Mouse (Mus musculus) hindbrain, embryonic 11.5 days (tissue): Measurements from ENCODE around the gene Acbd4. TPM values are rescaled to one million over a fixed set of nuclear protein-coding genes. Genes with fewer than 3 reads are reported as not detected.

Source experiments
- ATAC-seq: fragments of 200-750 bp; cut with Nextera tagmentation; 2 replicates; pipeline ENCODE4 v1.8.0; 2017; ENCODE audit warnings: mild to moderate bottlenecking, moderate TSS enrichment, moderate library complexity; ENCODE audit not compliant: low FRiP score
- DNase-seq: peaks from one replicate; pipeline ENCODE4 v3.0.0-alpha.2; 2015; ENCODE audit warnings: low spot score
- H3K27ac ChIP-seq: fragments of 300-500 bp; sonication (generic); 2 replicates; pipeline ENCODE4 v1.5.1; 2014; ENCODE audit warnings: mild to moderate bottlenecking, low read depth, low read length
- H3K27me3 ChIP-seq: fragments of 300-500 bp; sonication (generic); 2 replicates; pipeline ENCODE4 v1.6.1; 2014; ENCODE audit warnings: mild to moderate bottlenecking, low read length, moderate library complexity, mixed read lengths; ENCODE audit not compliant: control insufficient read depth, insufficient read depth
- H3K36me3 ChIP-seq: fragments of 300-500 bp; sonication (generic); 2 replicates; pipeline ENCODE4 v1.6.1; 2014; ENCODE audit warnings: mild to moderate bottlenecking, low read length, moderate library complexity, mixed read lengths; ENCODE audit not compliant: control insufficient read depth, insufficient read depth
- H3K4me1 ChIP-seq: fragments of 300-500 bp; sonication (generic); replicated peaks from 2 replicates; pipeline ENCODE4 v1.6.1; 2014; ENCODE audit warnings: low read length, mixed read lengths; ENCODE audit not compliant: control insufficient read depth, insufficient read depth
- H3K4me2 ChIP-seq: fragments of 300-500 bp; sonication (generic); replicated peaks from 2 replicates; pipeline ENCODE4 v1.6.1; 2014; ENCODE audit warnings: mild to moderate bottlenecking, low read depth, low read length
- H3K4me3 ChIP-seq: fragments of 300-500 bp; sonication (generic); 2 replicates; pipeline ENCODE4 v1.5.1; 2014; ENCODE audit warnings: low read depth, low read length
- H3K9ac ChIP-seq: fragments of 300-500 bp; sonication (generic); 2 replicates; pipeline ENCODE4 v1.6.1; 2014; ENCODE audit warnings: low read depth, low read length
- H3K9me3 ChIP-seq: fragments of 300-500 bp; sonication (generic); 2 replicates; pipeline ENCODE4 v1.6.1; 2016; ENCODE audit warnings: low read length; ENCODE audit not compliant: control insufficient read depth
- WGBS: fragments of 180-500 bp; shearing (Covaris S2); extraction: QIAGEN DNeasy Blood & Tissue Kit; methylation state at CpG from one replicate; pipeline ENCODE4 v1.1.7; 2014; 5-methylcytosine and 5-hydroxymethylcytosine counted together
- polyA plus RNA-seq: library from polyadenylated mRNA; unstranded; fragments of >200 nt; fragmentation: Nextera tagmentation; extraction: Ambion mirVana; gene quantifications from 2 replicates; pipeline ENCODE4 v1.2.1, GENCODE M21; 2014

Gene Acbd4
- polyA plus RNA-seq, 1 experiment from 2014 or later, result 6.2 TPM

DNA sequence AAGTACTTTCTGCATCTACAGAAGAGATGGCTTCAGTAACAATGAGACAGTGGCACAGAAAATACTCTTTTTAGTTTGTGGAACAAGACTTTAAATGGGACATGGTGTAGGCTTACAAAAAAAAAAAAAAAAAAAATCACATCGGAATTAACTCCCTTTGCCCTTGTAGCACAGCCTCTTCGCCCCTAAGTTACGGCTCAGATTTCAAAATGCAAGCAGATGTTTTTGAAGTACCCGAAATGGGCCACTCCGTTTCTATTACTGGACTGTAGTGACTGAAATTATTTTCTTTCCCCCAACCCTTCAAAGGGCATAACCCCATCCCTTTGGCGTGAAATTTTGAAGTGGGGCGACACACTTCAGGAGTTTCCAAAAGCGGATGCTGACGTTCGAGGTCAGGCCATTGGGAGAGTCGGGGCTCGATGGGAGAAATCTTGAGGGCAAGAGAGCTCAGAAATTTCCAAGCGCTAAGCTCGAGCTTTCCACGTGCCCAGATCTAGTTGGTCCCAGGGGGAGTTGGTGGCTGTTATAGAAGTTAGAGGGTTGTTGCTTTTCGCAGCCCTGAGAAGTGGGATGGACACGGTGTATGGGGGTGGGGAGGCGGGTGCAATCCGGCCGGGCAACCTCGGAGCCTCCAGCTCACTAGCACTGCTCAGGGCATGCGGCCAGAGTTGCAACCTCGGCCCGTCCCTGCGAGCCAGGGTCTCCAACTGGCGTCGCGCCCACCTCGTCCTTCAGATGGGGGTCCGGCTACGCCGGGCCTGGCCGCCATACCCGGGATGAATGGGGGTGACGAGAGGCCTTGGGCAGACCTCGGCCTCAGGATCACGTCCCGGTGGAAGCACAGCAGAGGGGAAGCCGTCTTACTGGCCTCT lies 30.5 kb downstream of the Acbd4 start, which contains the start of gene Hexim2:
Gene Hexim2, plus strand, starts transcription at position 729 of the 875 bp plus-strand sequence.
- peak within 1 kb of the TSS; percentile 91 for H3K4me3 ChIP-seq
- ATAC-seq (peak; percentile 73), DNase-seq (peak; percentile 76)
- H3K9ac ChIP-seq, result peak within 1 kb of the TSS; percentile 100
- H3K4me2 ChIP-seq, result peak within 1 kb of the TSS; percentile 75
- under 1% methylated on average over 39 of the region's 39 CpGs for WGBS
- peak within 1 kb of the TSS; percentile 97 for H3K27ac ChIP-seq
- H3K4me1 ChIP-seq, result no peaks in the 10 kb centered on the region; the same call in 1 of the 2 replicates
- no peaks in the 10 kb centered on the region for H3K9me3 ChIP-seq
- H3K27me3 ChIP-seq, result no peaks in the 10 kb centered on the region
- no peaks in the 10 kb centered on the region for H3K36me3 ChIP-seq

DNA sequence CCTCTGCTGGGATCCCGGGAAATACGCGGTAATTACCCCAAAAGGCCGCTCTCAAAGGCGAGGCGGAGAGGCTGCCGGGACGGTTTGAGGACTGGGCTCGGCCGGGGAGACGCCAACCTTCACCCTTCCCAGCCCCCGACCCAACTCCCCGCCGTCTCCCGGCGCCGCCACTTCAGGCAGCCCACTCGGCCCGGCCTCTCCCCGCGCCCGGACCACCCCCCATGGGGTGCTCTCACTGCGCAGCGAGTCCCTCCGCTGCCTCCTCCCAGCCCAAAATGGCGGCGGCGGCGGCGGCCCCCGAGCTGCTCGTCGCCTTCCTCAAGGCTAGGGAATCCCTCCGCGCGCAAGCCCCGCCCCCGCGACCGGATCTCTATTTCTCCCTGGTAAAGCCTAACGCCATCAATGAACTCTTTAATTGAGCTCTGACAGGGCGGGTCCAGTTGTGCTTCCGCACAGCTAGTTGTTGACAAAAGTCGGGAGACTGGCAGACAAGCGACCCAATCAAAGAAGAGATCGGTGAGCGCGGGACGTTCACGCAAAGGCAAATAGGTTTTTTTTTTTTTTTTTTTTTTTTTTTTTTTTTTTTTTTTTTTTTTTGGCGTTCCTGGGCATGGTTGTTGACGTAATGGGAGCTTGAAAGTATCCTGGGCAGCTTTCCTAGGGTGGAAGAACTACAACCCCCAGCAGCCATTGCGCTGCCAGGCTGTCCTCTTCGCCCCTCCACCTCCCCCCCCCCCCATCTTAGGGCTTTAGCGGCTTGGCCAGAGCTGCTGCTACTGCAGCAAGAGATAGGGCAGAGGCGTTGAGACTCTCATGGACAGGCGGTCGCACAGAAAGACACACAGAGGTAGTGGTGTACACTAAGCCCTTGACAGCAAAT lies 31.3 kb downstream of the Acbd4 start:
- H3K9me3 ChIP-seq, result no peaks in the 10 kb centered on the region
- DNase-seq, result peak; percentile 99
- no peaks in the 10 kb centered on the region; the same call in 1 of the 2 replicates for H3K4me1 ChIP-seq
- peak overlapping the region; percentile 75 for H3K4me2 ChIP-seq
- peak; percentile 91 for ATAC-seq
- WGBS, result under 1% methylated on average over 50 of the region's 58 CpGs
- H3K27me3 ChIP-seq, result no peaks in the 10 kb centered on the region
- H3K27ac ChIP-seq, result peak overlapping the region; percentile 97
- peak overlapping the region; percentile 91 for H3K4me3 ChIP-seq
- H3K9ac ChIP-seq, result peak overlapping the region; percentile 100
- no peaks in the 10 kb centered on the region for H3K36me3 ChIP-seq

DNA sequence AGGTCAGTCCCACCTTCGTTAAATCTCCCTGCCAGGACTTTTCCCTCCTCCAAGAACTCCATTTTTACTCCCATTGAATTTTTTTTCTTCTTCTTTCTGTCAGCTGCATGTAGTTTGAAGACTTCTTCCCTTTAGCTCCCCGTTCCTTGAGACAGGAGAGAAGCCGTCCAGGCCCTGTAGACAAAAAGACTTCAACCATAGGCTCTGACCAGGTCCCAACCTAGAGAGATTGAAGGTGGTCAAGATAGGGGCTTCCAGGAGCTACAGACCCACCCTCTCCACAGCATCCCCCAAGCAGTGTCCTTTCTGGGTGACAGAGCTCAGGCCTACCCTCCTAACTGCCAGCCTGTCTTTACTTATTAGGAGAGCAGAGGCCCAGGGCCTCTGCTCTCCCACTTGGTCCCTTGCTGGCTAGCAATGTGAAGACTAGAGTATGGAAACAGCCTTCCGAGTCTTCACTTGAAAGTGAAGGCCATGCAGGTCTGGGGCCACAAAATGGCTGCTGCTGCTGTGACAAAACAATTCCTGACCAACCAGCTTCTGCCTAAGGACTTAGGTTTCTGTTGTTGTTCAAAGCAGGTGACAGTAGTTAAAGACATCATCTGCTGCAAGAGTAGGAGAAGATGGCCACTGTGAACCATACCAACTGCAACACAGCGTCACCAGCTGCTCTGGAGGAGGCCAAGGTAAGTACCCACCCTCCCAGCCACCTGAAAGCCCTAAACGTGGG lies 32.1 kb downstream of the Acbd4 start:
- Histone ChIP-seq H3K9me3 (no peaks in the 10 kb centered on the region), H3K4me3 (peak overlapping the region; percentile 25), H3K27me3 (no peaks in the 10 kb centered on the region), H3K36me3 (no peaks in the 10 kb centered on the region), H3K27ac (peak overlapping the region; percentile 42; the same call in 1 of the 2 replicates), H3K9ac (peak overlapping the region; percentile 58), H3K4me2 (peak overlapping the region; percentile 40), H3K4me1 (no peaks in the 10 kb centered on the region; the same call in 1 of the 2 replicates)
- 61% methylated on average over 6 of the region's 6 CpGs for WGBS
- no peak for DNase-seq
- ATAC-seq, result peak; percentile 29; the same call in 1 of the 2 replicates

DNA sequence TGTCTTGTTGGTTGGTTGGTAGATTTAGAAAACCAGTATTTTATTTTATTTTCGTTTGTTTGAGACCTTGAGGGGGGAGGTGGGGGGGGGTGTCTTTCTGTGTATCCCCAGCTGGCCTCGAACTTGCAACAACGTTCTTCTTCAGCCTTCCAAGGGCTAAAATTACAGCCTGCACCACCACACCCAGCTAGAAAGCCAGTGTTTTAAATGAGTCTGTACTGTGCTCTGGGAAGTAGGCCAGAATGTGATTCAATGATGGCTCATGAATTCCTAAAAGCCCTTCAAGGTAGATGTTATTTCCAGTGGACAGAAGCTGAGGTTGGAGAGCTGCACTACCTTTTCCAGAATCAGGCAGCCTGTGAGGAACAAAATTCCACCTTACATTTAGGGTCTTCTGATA lies 32.7 kb downstream of the Acbd4 start:
- H3K36me3 ChIP-seq, result 0 out of 2 replicates have a peak, but pooled peaks cover 2% of the 10 kb centered on the region
- H3K4me1 ChIP-seq, result no peaks in the 10 kb centered on the region; the same call in 1 of the 2 replicates
- H3K4me2 ChIP-seq, result no peak overlapping the region
- DNase-seq (no peak), ATAC-seq (no peak)
- H3K9me3 ChIP-seq, result no peaks in the 10 kb centered on the region
- H3K27ac ChIP-seq, result no peak overlapping the region
- H3K27me3 ChIP-seq, result no peaks in the 10 kb centered on the region
- H3K4me3 ChIP-seq, result no peak overlapping the region
- H3K9ac ChIP-seq, result no peak overlapping the region
- WGBS, result 82% methylated on average over 3 of the region's 3 CpGs

DNA sequence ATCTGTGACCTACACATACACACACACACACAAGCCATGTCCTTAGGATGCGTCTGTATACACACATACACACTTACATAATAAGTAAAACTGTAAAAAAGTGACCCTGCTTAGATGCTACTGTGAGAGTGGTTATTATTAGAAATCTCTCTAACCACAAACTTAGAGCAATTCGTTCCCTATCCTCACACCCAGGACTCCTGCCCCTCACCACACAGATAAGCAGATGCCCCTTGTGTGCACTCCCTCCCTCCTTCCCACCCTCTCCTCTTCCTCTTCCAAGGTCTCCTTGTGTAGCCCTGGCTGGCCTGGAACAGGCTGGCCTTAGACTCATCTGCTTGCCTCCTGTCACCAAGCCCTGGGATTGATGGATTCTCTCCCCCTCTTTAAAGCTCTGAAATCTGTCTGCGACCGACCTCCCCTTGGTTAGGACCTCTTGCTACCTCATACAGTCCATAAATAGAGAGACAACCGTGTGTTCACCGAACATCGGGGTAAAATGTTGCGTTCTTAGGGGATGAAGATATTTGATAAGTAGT lies 34.6 kb downstream of the Acbd4 start:
- Histone ChIP-seq H3K27ac (no peak overlapping the region), H3K4me3 (no peak overlapping the region), H3K36me3 (0 out of 2 replicates have a peak, but pooled peaks cover 2% of the 10 kb centered on the region), H3K27me3 (no peaks in the 10 kb centered on the region), H3K4me2 (no peak overlapping the region), H3K9ac (no peak overlapping the region), H3K9me3 (no peaks in the 10 kb centered on the region), H3K4me1 (no peaks in the 10 kb centered on the region; the same call in 1 of the 2 replicates)
- ATAC-seq (no peak), DNase-seq (no peak)
- WGBS, result 85% methylated on average over 8 of the region's 8 CpGs

DNA sequence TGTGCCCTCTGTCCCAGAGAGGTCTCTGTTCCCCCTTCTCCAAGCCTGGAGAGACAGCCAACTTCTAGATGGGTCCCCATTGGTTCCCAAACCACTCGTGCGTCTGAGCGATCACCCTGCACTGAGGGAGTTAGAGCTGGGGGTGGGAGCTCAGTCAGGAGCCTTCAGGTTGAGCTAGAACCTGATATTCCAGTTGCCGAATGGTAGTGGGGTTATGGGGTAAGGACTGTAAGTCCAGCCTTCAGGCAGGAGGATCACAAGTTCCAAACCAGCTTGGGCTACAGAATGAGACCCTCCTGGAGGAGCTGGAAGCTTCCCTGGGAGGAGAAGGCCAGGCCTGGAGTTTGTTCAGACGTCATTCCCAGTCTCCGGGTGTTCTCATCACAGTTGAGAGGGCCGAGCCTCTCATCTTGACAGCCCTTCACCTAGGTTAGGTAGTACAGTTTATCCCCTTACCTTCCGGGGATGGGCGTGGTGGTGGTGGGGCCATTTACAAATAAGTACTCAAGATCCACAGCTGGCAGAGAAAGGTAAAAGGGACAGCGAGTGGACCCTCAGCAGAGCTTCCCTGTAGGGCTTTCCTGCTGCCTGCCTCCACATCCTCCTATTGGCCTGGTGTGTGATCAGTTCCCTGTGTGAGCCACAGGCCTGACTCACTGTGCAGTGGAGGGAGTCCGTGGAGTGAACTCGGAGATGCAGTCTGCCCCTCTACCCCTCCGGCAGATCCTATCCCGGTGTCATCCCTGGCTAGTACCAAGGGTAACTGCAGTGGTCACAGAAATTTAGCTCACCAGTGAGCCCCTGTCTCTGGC lies 38.7 kb downstream of the Acbd4 start:
- DNase-seq, result no peak
- Histone ChIP-seq H3K36me3 (0 out of 2 replicates have a peak, but pooled peaks cover 2% of the 10 kb centered on the region), H3K4me1 (no peaks in the 10 kb centered on the region; the same call in 1 of the 2 replicates), H3K4me2 (no peak overlapping the region), H3K9ac (no peak overlapping the region), H3K4me3 (no peak overlapping the region), H3K27me3 (no peaks in the 10 kb centered on the region), H3K9me3 (no peaks in the 10 kb centered on the region), H3K27ac (no peak overlapping the region)
- no peak for ATAC-seq
- 82% methylated on average over 14 of the region's 14 CpGs for WGBS

DNA sequence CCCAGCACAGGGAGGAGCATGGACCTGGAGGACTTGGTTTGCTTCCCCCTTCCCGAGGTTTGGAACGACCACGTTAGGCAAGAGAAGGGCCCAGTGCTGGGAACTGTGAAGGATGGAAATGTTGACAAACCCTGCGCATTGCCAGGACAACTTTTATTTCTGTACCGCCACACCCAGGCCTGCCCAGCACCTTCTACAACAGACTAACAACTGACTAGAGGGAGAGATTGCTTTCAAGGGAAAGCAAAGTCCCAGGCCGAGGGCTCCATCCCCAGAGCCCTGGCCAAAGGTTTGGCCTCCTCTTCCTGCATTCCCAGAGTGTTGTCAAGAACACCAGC lies 39.2 kb downstream of the Acbd4 start:
- 56% methylated on average over 6 of the region's 6 CpGs for WGBS
- no peak overlapping the region for H3K9ac ChIP-seq
- no peaks in the 10 kb centered on the region for H3K27me3 ChIP-seq
- no peak overlapping the region for H3K4me2 ChIP-seq
- 0 out of 2 replicates have a peak, but pooled peaks cover 2% of the 10 kb centered on the region for H3K36me3 ChIP-seq
- ATAC-seq (no peak), DNase-seq (no peak)
- no peak overlapping the region for H3K4me3 ChIP-seq
- no peaks in the 10 kb centered on the region for H3K9me3 ChIP-seq
- no peaks in the 10 kb centered on the region; the same call in 1 of the 2 replicates for H3K4me1 ChIP-seq
- H3K27ac ChIP-seq, result no peak overlapping the region
